Mouse (Mus musculus) midbrain, embryonic 11.5 days (tissue): ENCODE measurements at regions not wholly inside any gene's neighbourhood (a gene's known extent, or its start where the extent isn't known, plus 50 kb on each side); places are given as distances from the start of the nearest gene placed in this dataset.
A peak's percentile ranks its signal among the peaks of the same experiment; 100 is the strongest.

Experiments
- ATAC-seq: fragments of 200-750 bp; cut with Nextera tagmentation; 2 replicates; pipeline ENCODE4 v1.8.0; 2017; ENCODE audit warnings: moderate TSS enrichment, moderate library complexity; ENCODE audit not compliant: low FRiP score
- DNase-seq: peaks from one replicate; pipeline ENCODE4 v3.0.0; 2015; ENCODE audit warnings: low spot score; ENCODE audit errors: missing footprints
- H3K27ac ChIP-seq: fragments of 300-500 bp; sonication (generic); 2 replicates; pipeline ENCODE4 v1.5.1; 2014; ENCODE audit warnings: low read depth, low read length
- H3K27me3 ChIP-seq: fragments of 300-500 bp; sonication (generic); 2 replicates; pipeline ENCODE4 v1.6.1; 2014; ENCODE audit warnings: mild to moderate bottlenecking, low read length, moderate library complexity, mixed read lengths; ENCODE audit not compliant: control insufficient read depth, insufficient read depth
- H3K36me3 ChIP-seq: fragments of 300-500 bp; sonication (generic); 2 replicates; pipeline ENCODE4 v1.6.1; 2014; ENCODE audit warnings: mild to moderate bottlenecking, low read length, moderate library complexity, mixed read lengths; ENCODE audit not compliant: control insufficient read depth, insufficient read depth
- H3K4me1 ChIP-seq: fragments of 300-500 bp; sonication (generic); 2 replicates; pipeline ENCODE4 v1.6.1; 2014; ENCODE audit warnings: low read length; ENCODE audit not compliant: control insufficient read depth, insufficient read depth
- H3K4me2 ChIP-seq: fragments of 300-500 bp; sonication (generic); 2 replicates; pipeline ENCODE4 v1.6.1; 2014; ENCODE audit warnings: mild to moderate bottlenecking, moderate library complexity
- H3K4me3 ChIP-seq: fragments of 300-500 bp; sonication (generic); 2 replicates; pipeline ENCODE4 v1.5.1; 2014; ENCODE audit warnings: low read depth, low read length
- H3K9ac ChIP-seq: fragments of 300-500 bp; sonication (generic); 2 replicates; pipeline ENCODE4 v1.6.1; 2014; ENCODE audit warnings: low read length
- H3K9me3 ChIP-seq: fragments of 300-500 bp; sonication (generic); 2 replicates; pipeline ENCODE4 v1.6.1; 2016; ENCODE audit warnings: low read length; ENCODE audit not compliant: control insufficient read depth
- WGBS: fragments of 180-500 bp; shearing (Covaris S2); extraction: QIAGEN DNeasy Blood & Tissue Kit; methylation state at CpG from one replicate; pipeline ENCODE4 v1.1.7; 2014; 5-methylcytosine and 5-hydroxymethylcytosine counted together

DNA sequence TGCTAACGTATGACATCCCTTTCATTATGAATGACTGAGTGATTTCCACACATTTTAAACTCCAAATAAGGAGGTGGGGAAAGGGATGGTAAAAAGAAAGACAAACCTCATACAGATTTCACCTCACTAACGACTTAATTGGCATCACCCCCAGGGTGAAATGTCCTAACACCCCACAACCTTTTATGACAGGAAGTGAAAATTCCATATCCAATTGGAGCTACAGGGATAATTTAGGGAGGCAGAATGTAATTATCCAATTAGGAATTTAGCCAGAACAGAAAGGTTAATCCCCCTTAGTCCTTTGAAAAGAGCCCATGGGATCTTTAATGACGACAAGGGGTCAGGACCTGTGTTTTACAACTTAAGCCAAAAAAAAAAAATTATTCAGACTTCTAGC lies 846.8 kb downstream of the Tmem182 start:
- DNase-seq (peak; percentile 86), ATAC-seq (no peak)
- H3K27me3 ChIP-seq, result no peaks in the 10 kb centered on the region
- no peak overlapping the region for H3K9ac ChIP-seq
- no peak overlapping the region for H3K27ac ChIP-seq
- WGBS, result 37% methylated on average over 3 of the region's 3 CpGs
- H3K4me3 ChIP-seq, result no peak overlapping the region
- no peak overlapping the region for H3K4me2 ChIP-seq
- no peaks in the 10 kb centered on the region for H3K36me3 ChIP-seq
- H3K4me1 ChIP-seq, result peaks cover 5% of the 10 kb centered on the region; the same call in 1 of the 2 replicates
- H3K9me3 ChIP-seq, result no peaks in the 10 kb centered on the region

DNA sequence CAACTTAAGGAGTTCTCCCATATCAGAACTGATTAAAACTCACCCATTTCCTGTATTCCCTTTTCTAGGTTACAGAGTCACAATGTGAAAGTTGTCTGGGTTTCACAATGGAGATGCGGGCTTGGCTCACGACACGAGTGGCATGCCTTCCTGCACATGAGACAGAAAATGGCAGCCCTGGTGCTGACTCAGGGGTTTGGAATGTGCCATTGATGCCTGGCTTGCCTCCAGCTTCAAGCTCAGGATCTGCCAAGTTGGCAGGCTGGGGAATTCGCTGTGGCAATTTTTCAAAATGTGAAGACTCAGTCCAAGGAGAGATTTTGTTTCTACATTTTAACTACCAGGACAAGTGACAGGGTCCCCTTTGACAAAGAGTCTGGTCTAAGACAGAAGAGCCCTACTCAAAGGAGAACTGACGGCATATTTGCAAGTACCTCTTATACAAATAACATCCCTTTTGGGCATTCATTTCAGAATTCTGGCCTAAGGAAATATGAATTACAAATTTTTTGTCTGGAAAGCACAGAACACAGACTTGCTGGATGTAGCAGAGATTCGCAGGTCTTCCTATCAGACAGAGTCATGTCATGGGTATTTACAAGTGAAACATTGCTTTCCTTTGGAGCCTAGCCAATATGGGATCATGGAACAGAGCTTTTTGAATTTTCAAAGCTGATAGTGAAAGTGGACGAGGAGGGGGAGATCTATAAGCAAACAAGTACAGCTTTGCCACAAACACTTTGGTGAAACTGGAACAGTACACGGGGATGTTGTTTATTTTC lies 847.4 kb downstream of the Tmem182 start:
- H3K9ac ChIP-seq, result no peak overlapping the region
- 69% methylated on average over 8 of the region's 8 CpGs for WGBS
- DNase-seq, result no peak
- H3K4me1 ChIP-seq, result peaks cover 5% of the 10 kb centered on the region; the same call in 1 of the 2 replicates
- no peaks in the 10 kb centered on the region for H3K27me3 ChIP-seq
- H3K36me3 ChIP-seq, result no peaks in the 10 kb centered on the region
- H3K4me3 ChIP-seq, result no peak overlapping the region
- no peak overlapping the region for H3K4me2 ChIP-seq
- H3K9me3 ChIP-seq, result no peaks in the 10 kb centered on the region
- no peak overlapping the region for H3K27ac ChIP-seq
- no peak for ATAC-seq

DNA sequence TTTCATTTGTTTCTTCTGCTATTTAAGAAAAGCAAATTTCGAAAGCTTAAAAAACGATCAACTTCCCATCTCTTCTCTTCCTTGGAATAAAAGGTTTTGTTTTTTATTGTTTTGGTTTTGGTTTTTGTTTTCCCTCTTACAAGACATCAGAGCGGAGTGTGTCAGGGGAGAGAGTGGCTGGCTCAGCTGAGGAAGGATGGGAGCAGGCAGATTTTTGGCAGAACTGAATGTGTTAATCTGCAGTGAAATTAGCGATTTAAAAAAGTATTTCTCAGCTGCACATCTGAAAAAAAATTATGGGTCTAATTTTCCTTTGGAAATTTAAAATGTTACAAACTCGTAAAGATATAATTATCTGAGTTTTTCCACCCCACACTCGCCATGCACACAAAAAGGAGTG lies 868.7 kb downstream of the Tmem182 start:
- H3K36me3 ChIP-seq, result no peaks in the 10 kb centered on the region
- WGBS, result 80% methylated on average over 6 of the region's 6 CpGs
- no peaks in the 10 kb centered on the region for H3K27me3 ChIP-seq
- no peak for DNase-seq
- H3K4me1 ChIP-seq, result no peaks in the 10 kb centered on the region
- no peak overlapping the region for H3K9ac ChIP-seq
- H3K4me2 ChIP-seq, result no peak overlapping the region
- no peaks in the 10 kb centered on the region for H3K9me3 ChIP-seq
- no peak for ATAC-seq
- H3K4me3 ChIP-seq, result no peak overlapping the region
- H3K27ac ChIP-seq, result no peak overlapping the region

DNA sequence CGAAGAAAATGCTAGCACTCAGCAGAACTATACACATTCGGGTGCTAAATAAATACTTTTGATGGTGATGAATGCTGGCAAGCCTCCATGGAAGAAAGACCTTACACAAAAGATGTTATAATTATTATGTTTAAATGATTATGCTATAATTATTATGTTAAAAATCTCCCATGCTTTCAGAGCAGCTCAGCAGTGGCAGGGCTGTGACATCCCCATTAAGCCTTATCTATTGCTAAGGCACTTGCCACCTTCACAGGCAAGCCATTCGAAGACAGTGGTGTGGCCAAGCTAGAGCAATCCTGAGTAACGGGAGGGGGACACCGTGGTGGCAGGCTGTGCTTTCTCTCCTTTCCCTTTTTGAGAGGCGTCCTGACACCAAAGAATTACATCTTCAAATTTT lies 869.9 kb downstream of the Tmem182 start:
- Histone ChIP-seq H3K9ac (no peak overlapping the region), H3K27me3 (no peaks in the 10 kb centered on the region), H3K4me1 (no peaks in the 10 kb centered on the region), H3K27ac (no peak overlapping the region), H3K4me3 (no peak overlapping the region), H3K36me3 (no peaks in the 10 kb centered on the region), H3K4me2 (no peak overlapping the region), H3K9me3 (no peaks in the 10 kb centered on the region)
- DNase-seq (no peak), ATAC-seq (no peak)
- WGBS, result 61% methylated on average over 6 of the region's 6 CpGs

DNA sequence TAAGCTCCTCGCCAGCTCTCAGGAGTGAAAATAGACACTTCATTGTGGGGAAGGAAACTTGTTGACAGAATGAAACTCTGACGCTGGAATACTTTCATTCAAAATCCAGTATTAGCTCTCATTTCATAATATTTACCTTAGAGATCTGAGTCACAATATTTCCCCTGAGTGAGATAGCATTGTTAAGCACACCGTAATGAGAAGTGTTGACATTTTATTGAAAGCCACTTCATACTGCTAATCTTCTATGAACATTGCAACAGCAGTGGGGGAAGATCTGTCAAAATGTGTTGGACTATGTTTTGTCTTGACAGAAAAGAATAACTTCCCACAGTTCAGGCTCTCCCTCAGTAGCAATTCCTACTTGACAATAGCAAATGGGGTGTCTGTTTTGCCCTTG lies 900.3 kb downstream of the Tmem182 start:
- Histone ChIP-seq H3K9me3 (no peaks in the 10 kb centered on the region), H3K27me3 (no peaks in the 10 kb centered on the region), H3K9ac (no peak overlapping the region), H3K4me2 (no peak overlapping the region), H3K4me1 (no peaks in the 10 kb centered on the region), H3K36me3 (no peaks in the 10 kb centered on the region), H3K4me3 (no peak overlapping the region), H3K27ac (no peak overlapping the region)
- DNase-seq, result no peak
- 78% methylated on average over 3 of the region's 3 CpGs for WGBS
- ATAC-seq, result no peak

DNA sequence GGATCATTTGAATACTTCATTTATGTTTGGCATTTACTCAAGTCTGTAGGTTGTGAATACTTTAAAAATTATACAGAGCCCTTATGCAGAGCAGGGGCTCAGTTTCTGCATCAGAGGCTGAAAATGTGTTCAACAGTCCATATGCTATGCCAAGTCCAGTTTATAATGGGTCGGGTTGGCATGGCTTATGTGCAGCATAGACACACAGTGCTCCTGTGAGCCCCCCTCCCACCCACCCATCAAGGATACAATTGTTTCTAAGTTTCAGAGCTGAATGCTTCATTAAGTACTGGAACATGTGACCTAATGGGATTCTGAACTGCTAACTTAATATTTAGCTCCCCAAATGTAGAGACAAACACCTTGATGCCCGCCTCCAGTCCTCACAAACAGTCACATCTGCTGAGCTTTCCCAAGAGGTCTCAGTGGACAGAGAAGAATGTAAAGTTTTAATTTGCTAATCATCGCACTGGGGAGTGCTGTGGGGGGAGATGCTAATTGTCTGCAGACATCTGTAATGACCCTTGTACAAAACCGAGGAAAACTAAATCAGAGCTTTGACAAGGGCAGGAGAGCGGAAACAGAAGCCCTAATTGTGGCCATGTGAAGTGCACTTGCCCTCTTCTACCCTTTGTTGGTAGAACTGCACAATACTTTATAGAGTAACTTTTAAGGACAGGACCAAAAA lies 937.4 kb downstream of the Tmem182 start:
- peak overlapping the region; percentile 13; the same call in 1 of the 2 replicates for H3K4me2 ChIP-seq
- H3K9me3 ChIP-seq, result no peaks in the 10 kb centered on the region
- 0 out of 2 replicates have a peak, but pooled peaks have one; percentile 19 for ATAC-seq
- DNase-seq, result no peak
- H3K4me3 ChIP-seq, result no peak overlapping the region
- H3K9ac ChIP-seq, result no peak overlapping the region
- peak overlapping the region; percentile 11; the same call in 1 of the 2 replicates for H3K27ac ChIP-seq
- no peaks in the 10 kb centered on the region for H3K27me3 ChIP-seq
- 43% methylated on average over 5 of the region's 5 CpGs for WGBS
- no peaks in the 10 kb centered on the region for H3K36me3 ChIP-seq
- H3K4me1 ChIP-seq, result peaks cover 8% of the 10 kb centered on the region; the same call in 1 of the 2 replicates

DNA sequence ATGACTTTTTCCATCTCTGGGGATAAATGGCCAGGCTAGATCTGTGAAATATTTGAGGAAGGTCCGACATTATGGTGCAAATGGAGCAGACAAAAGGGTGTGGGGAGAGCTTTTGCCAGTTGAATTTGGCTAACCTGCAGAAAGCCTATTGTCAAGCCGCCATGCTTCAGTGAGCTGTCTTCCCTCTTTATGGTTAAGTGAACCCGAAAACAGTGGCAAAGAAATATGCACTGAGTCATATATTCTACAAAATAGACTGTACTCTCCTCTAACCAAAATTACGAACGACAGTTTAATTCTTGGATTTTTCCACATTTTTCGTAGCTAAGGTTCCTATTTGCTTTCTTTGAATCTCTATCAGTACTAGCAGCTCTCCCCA lies 937.9 kb downstream of the Tmem182 start:
- Histone ChIP-seq H3K36me3 (no peaks in the 10 kb centered on the region), H3K4me2 (peak overlapping the region; percentile 13; the same call in 1 of the 2 replicates), H3K27me3 (no peaks in the 10 kb centered on the region), H3K9me3 (no peaks in the 10 kb centered on the region), H3K4me3 (no peak overlapping the region), H3K4me1 (peaks cover 8% of the 10 kb centered on the region; the same call in 1 of the 2 replicates), H3K27ac (no peak overlapping the region), H3K9ac (no peak overlapping the region)
- ATAC-seq, result no peak
- no peak for DNase-seq
- WGBS, result 49% methylated on average over 6 of the region's 6 CpGs

DNA sequence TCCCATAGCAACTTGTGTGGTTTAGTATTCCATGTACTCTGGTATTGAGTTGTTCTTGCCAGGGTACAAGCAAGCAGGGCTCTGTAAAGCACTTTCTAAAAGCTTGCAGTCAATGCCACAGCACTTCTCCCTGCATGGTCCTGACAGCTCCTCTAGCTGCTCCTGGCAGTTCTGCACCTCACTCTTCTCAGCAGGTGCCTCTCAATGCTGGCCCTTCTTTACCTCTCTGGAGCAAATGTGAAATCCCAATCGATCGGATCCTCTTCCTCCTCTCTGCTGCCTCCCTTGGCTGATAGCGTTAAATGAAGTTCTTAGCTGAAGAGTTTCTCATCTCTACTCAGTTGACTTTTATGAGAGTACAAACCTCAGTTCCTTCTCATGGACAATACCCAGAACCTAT lies 939.1 kb downstream of the Tmem182 start:
- H3K36me3 ChIP-seq, result no peaks in the 10 kb centered on the region
- no peak overlapping the region for H3K4me2 ChIP-seq
- no peaks in the 10 kb centered on the region for H3K9me3 ChIP-seq
- no peaks in the 10 kb centered on the region for H3K27me3 ChIP-seq
- H3K9ac ChIP-seq, result no peak overlapping the region
- no peak for DNase-seq
- H3K27ac ChIP-seq, result no peak overlapping the region
- WGBS, result 57% methylated on average over 3 of the region's 3 CpGs
- peaks cover 10% of the 10 kb centered on the region; the same call in 1 of the 2 replicates for H3K4me1 ChIP-seq
- H3K4me3 ChIP-seq, result no peak overlapping the region
- ATAC-seq, result no peak

DNA sequence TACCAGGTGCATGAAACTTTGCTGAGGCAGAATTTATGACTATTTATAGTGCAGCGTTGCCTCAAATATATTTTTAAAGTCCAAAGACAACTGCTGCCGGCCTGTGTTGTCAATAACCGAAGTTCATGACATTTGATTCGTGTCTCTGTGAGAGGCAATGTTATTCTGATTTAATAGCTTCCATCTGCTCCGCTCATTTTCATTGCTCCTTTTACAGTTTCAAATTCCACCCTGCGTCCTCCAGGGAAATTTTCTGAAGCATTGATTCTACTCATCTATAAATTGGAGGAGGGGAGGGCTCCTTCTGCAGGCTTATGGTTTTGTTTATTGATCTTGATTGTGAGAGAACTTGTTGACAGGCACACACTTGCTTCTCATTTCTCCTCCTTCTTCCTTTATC lies 936.2 kb upstream of the Pou3f3 start:
- Histone ChIP-seq H3K9ac (no peak overlapping the region), H3K4me2 (no peak overlapping the region), H3K4me3 (no peak overlapping the region), H3K4me1 (no peaks in the 10 kb centered on the region), H3K36me3 (no peaks in the 10 kb centered on the region), H3K27ac (no peak overlapping the region), H3K9me3 (no peaks in the 10 kb centered on the region), H3K27me3 (no peaks in the 10 kb centered on the region)
- ATAC-seq (no peak), DNase-seq (no peak)
- WGBS, result 80% methylated on average over 6 of the region's 6 CpGs
